Mouse (Mus musculus) heart, postnatal 0 days (tissue): ENCODE measurements around the gene Prtg. TPM values are rescaled to one million over a fixed set of nuclear protein-coding genes. Genes with fewer than 3 reads are reported as not detected.

Experiments used
- ATAC-seq: fragments of 200-750 bp; cut with Nextera tagmentation; 2 replicates; pipeline ENCODE4 v1.8.0; 2017; ENCODE audit warnings: low read depth, moderate number of reproducible peaks, moderate library complexity; ENCODE audit not compliant: insufficient read depth
- DNase-seq: peaks from one replicate; pipeline ENCODE4 v3.0.0-alpha.2; 2016; ENCODE audit warnings: low spot score
- H3K27ac ChIP-seq: fragments of 300-500 bp; sonication (generic); 2 replicates; pipeline ENCODE4 v1.5.1; 2014; ENCODE audit warnings: low read depth, mild to moderate bottlenecking
- H3K27me3 ChIP-seq: fragments of 300-500 bp; sonication (generic); 2 replicates; pipeline ENCODE4 v1.6.1; 2014; ENCODE audit warnings: low read length, mixed read lengths; ENCODE audit not compliant: control insufficient read depth, insufficient read depth
- H3K36me3 ChIP-seq: fragments of 300-500 bp; sonication (generic); replicated peaks from 2 replicates; pipeline ENCODE4 v1.6.1; 2014; ENCODE audit warnings: low read length, mixed read lengths; ENCODE audit not compliant: control insufficient read depth, insufficient read depth
- H3K4me1 ChIP-seq: fragments of 300-500 bp; sonication (generic); 2 replicates; pipeline ENCODE4 v1.6.1; 2014; ENCODE audit warnings: antibody characterized with exemption; ENCODE audit not compliant: control insufficient read depth, insufficient read depth
- H3K4me2 ChIP-seq: fragments of 300-500 bp; sonication (generic); 2 replicates; pipeline ENCODE4 v1.6.1; 2014; ENCODE audit warnings: low read depth, mild to moderate bottlenecking, low read length, moderate library complexity
- H3K4me3 ChIP-seq: fragments of 300-500 bp; sonication (generic); 2 replicates; pipeline ENCODE4 v1.5.1; 2014; ENCODE audit warnings: low read depth, low read length
- H3K9ac ChIP-seq: fragments of 300-500 bp; sonication (generic); replicated peaks from 2 replicates; pipeline ENCODE4 v1.6.1; 2014; ENCODE audit warnings: low read depth, low read length, mixed read lengths
- H3K9me3 ChIP-seq: fragments of 300-500 bp; sonication (generic); replicated peaks from 2 replicates; pipeline ENCODE4 v1.6.1; 2016; ENCODE audit warnings: low read length; ENCODE audit not compliant: control insufficient read depth
- CTCF ChIP-seq: IDR thresholded peaks from 2 replicates; pipeline ENCODE4 v1.5.1; 2016; ENCODE audit warnings: antibody characterized with exemption, control low read depth, low read depth
- EP300 ChIP-seq: IDR thresholded peaks from 2 replicates; pipeline ENCODE4 v1.6.1; 2016; ENCODE audit warnings: antibody characterized with exemption, low read depth
- WGBS: fragments of 180-500 bp; shearing (Covaris S2); extraction: QIAGEN DNeasy Blood & Tissue Kit; methylation state at CpG from one replicate; pipeline ENCODE4 v1.1.7; 2014; 5-methylcytosine and 5-hydroxymethylcytosine counted together
- polyA plus RNA-seq: library from polyadenylated mRNA; unstranded; fragments of >200 nt; fragmentation: Nextera tagmentation; extraction: Ambion mirVana; gene quantifications from 2 replicates; pipeline ENCODE4 v1.2.1, GENCODE M21; 2015
- total RNA-seq: library from RNA; depleted of rRNA; stranded (reverse); fragments of >200 nt; gene quantifications from 2 replicates; pipeline ENCODE4 v1.2.3, GENCODE M21; 2014; ENCODE audit warnings: low replicate concordance

Prtg gene
- total and polyA plus RNA-seq, 2 experiments from 2014 or later = 0.04 to 0.31 TPM

DNA sequence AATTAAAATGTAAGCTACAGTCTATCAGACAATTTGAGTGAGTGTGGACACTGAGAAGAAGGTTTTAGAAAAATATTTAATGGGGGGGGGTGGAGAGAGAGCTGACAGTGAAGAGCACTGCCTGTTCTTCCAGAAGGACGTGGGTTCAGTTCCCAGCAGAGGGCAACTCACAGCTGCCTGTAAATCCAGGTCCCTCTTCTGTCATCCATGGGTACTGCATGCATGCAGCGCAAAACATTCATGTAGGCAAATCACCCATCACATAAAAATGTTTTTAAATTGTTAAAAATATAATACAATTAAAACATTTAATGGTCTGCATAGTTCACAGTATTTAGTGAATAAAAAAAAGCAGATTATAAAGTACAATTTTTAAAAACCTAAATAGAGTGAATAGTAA, 69.2 kb downstream of the Prtg start:
- Histone ChIP-seq H3K9ac (no peak overlapping the region), H3K27ac (no peak overlapping the region), H3K4me1 (peaks cover 11% of the 10 kb centered on the region), H3K27me3 (no peaks in the 10 kb centered on the region), H3K36me3 (no peaks in the 10 kb centered on the region), H3K4me2 (no peak overlapping the region), H3K4me3 (no peak overlapping the region), H3K9me3 (no peaks in the 10 kb centered on the region)
- WGBS = 79% methylated on average over 2 of the region's 2 CpGs
- no peak for DNase-seq
- TF ChIP-seq EP300 = no peak
- no peak for TF ChIP-seq CTCF
- no peak for ATAC-seq

- Histone ChIP-seq H3K36me3 (no peaks in the 10 kb centered on the region), H3K9ac (no peak overlapping the region), H3K27me3 (no peaks in the 10 kb centered on the region), H3K4me1 (peaks cover 16% of the 10 kb centered on the region), H3K27ac (no peak overlapping the region), H3K9me3 (no peaks in the 10 kb centered on the region), H3K4me2 (no peak overlapping the region), H3K4me3 (no peak overlapping the region)
- TF ChIP-seq EP300 (no peak), CTCF (no peak)
- DNase-seq (no peak), ATAC-seq (no peak)
- 59% methylated on average over 11 of the region's 11 CpGs for WGBS
Observed at GRCm38 (mm10) chr9:72877905-72878304, 71.2 kb downstream of the Prtg start.

- DNase-seq (no peak), ATAC-seq (no peak)
- Histone ChIP-seq H3K9me3 (no peaks in the 10 kb centered on the region), H3K4me1 (peaks cover 16% of the 10 kb centered on the region), H3K9ac (no peak overlapping the region), H3K27me3 (no peaks in the 10 kb centered on the region), H3K27ac (no peak overlapping the region), H3K4me3 (no peak overlapping the region), H3K4me2 (no peak overlapping the region), H3K36me3 (no peaks in the 10 kb centered on the region)
- WGBS = 57% methylated on average over 6 of the region's 6 CpGs
- TF ChIP-seq EP300 (no peak), CTCF (no peak)
Observed at GRCm38 (mm10) chr9:72878656-72879055, 72.0 kb downstream of the Prtg start.

GRCm38 (mm10) chr9:72879601-72880000, 72.9 kb downstream of the Prtg start:
- ATAC-seq = no peak
- no peak overlapping the region for H3K4me3 ChIP-seq
- H3K9me3 ChIP-seq = no peaks in the 10 kb centered on the region
- TF ChIP-seq EP300 (no peak), CTCF (no peak)
- no peaks in the 10 kb centered on the region for H3K36me3 ChIP-seq
- peaks cover 16% of the 10 kb centered on the region for H3K4me1 ChIP-seq
- 88% methylated on average over 3 of the region's 3 CpGs for WGBS
- H3K27ac ChIP-seq = no peak overlapping the region
- H3K27me3 ChIP-seq = no peaks in the 10 kb centered on the region
- DNase-seq = no peak
- no peak overlapping the region for H3K4me2 ChIP-seq
- H3K9ac ChIP-seq = no peak overlapping the region

DNA sequence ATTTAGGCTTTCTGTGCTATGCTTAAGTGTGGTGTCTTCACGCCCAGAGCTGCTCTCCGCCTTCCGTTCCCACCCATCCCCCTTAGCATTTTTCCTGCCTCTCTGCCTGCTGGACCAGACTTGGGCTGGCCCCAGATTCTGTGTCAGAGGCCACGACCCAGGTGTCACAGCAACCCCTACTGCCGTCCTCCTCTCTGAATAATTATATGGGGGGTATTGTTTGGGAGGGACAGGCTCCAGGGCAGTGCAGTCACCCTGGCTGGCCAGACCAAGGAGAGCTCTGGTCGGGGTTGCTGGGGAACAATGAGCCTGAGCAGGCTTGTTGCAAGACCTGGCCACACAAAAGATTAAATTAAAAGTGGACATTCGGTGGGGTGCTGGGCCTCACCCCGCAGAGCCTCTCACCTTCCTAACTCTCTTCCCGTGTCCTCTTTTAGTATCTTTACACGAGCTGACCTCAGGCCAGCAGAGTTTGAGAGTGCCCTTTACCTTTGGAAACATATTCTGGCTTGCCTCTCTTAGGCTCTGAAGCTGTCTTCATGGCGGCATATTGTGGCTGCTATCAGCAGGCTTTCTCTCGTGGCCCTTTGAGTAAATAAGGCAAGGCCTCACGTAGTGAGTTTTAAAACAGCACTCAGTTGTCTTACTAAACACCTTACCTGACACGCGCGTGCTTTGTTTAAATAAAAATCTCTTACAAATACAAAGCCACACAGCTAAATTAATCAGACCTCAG, 73.7 kb downstream of the Prtg start:
- 41% methylated on average over 16 of the region's 16 CpGs for WGBS
- DNase-seq (peak; percentile 19), ATAC-seq (peak; percentile 52; the same call in 1 of the 2 replicates)
- Histone ChIP-seq H3K36me3 (no peaks in the 10 kb centered on the region), H3K4me2 (no peak overlapping the region), H3K9ac (no peak overlapping the region), H3K4me3 (no peak overlapping the region), H3K27ac (peak overlapping the region; percentile 30; the same call in 1 of the 2 replicates), H3K9me3 (no peaks in the 10 kb centered on the region), H3K4me1 (peaks cover 16% of the 10 kb centered on the region), H3K27me3 (no peaks in the 10 kb centered on the region)
- TF ChIP-seq EP300 = no peak
- no peak for TF ChIP-seq CTCF
